Mouse (Mus musculus): ENCODE results near the gene Ptprd.

Gene Ptprd

GRCm38 (mm10) chr4:78211529-78212494 lies at the start of gene Ptprd:
Gene Ptprd (minus strand): TSS chr4:78211961.
- no peak for DNase-seq (ENCODE audit: low spot score)

GRCm38 (mm10) chr4:78235820-78236219 lies 24.1 kb upstream of the Ptprd start:
- no peak for DNase-seq (ENCODE audit: low spot score)

GRCm38 (mm10) chr4:78235316-78235715 lies 23.6 kb upstream of the Ptprd start:
- no peak for DNase-seq (ENCODE audit: low spot score)

GRCm38 (mm10) chr4:78234681-78235080 lies 22.9 kb upstream of the Ptprd start:
- no peak for DNase-seq (ENCODE audit: low spot score)

GRCm38 (mm10) chr4:78213949-78214348 lies 2.2 kb upstream of the Ptprd start:
- DNase-seq (ENCODE audit: low spot score), result no peak

GRCm38 (mm10) chr4:78212941-78213340 lies 1.2 kb upstream of the Ptprd start:
- DNase-seq (ENCODE audit: low spot score), result no peak

- DNase-seq (ENCODE audit: low spot score), result no peak
Measured at GRCm38 (mm10) chr4:78210878-78211528, 758 bp downstream of the Ptprd start.

GRCm38 (mm10) chr4:78205018-78205417 lies 6.7 kb downstream of the Ptprd start:
- DNase-seq (ENCODE audit: low spot score), result no peak

- no peak for DNase-seq (ENCODE audit: low spot score)
Measured at GRCm38 (mm10) chr4:78168447-78168846, 43.3 kb downstream of the Ptprd start.

- no peak for DNase-seq (ENCODE audit: low spot score)
Measured at GRCm38 (mm10) chr4:78160451-78160850, 51.3 kb downstream of the Ptprd start.

GRCm38 (mm10) chr4:78150561-78150960 lies 61.2 kb downstream of the Ptprd start:
- DNase-seq (ENCODE audit: low spot score), result no peak

GRCm38 (mm10) chr4:78142767-78143148 lies 69.0 kb downstream of the Ptprd start:
- DNase-seq (ENCODE audit: low spot score), result no peak

GRCm38 (mm10) chr4:78142088-78142766 lies 69.5 kb downstream of the Ptprd start:
- no peak for DNase-seq (ENCODE audit: low spot score)

- DNase-seq (ENCODE audit: low spot score), result no peak
Measured at GRCm38 (mm10) chr4:78110898-78111297, 100.9 kb downstream of the Ptprd start.

- no peak for DNase-seq (ENCODE audit: low spot score)
Measured at GRCm38 (mm10) chr4:78097526-78097925, 114.2 kb downstream of the Ptprd start.

GRCm38 (mm10) chr4:78082744-78083143 lies 129.0 kb downstream of the Ptprd start:
- no peak for DNase-seq (ENCODE audit: low spot score)

GRCm38 (mm10) chr4:78077499-78077898 lies 134.3 kb downstream of the Ptprd start:
- DNase-seq (ENCODE audit: low spot score), result no peak

- DNase-seq (ENCODE audit: low spot score), result no peak
Measured at GRCm38 (mm10) chr4:78077087-78077486, 134.7 kb downstream of the Ptprd start.

- DNase-seq (ENCODE audit: low spot score), result no peak
Measured at GRCm38 (mm10) chr4:78038401-78038800, 173.4 kb downstream of the Ptprd start.

- DNase-seq (ENCODE audit: low spot score), result no peak
Measured at GRCm38 (mm10) chr4:78002065-78002464, 209.7 kb downstream of the Ptprd start.

- no peak for DNase-seq (ENCODE audit: low spot score)
Measured at GRCm38 (mm10) chr4:77992709-77993108, 219.1 kb downstream of the Ptprd start.

- no peak for DNase-seq (ENCODE audit: low spot score)
Measured at GRCm38 (mm10) chr4:77982094-77982493, 229.7 kb downstream of the Ptprd start.

GRCm38 (mm10) chr4:77961711-77962110 lies 250.1 kb downstream of the Ptprd start:
- no peak for DNase-seq (ENCODE audit: low spot score)
